Mouse (Mus musculus): ENCODE results near the gene Zc3hav1.

- TF ChIP-seq CTCF (IDR thresholded peaks at IDR 0.05; ENCODE audit: borderline replicate concordance, insufficient read depth, low read depth, low read length) (no peak), POLR2A (IDR thresholded peaks at IDR 0.05; ENCODE audit: borderline replicate concordance, insufficient read depth, low read length) (no peak)
These were observed 26.3 kb upstream of the Zc3hav1 start for GRCm38 (mm10) chr6:38380764-38381128.

All from cerebellum, adult 2 months (tissue).